Mouse (Mus musculus): Measurements from ENCODE around the gene Sfta2.
A peak's percentile ranks its signal among the peaks of the same experiment; 100 is the strongest.

Sfta2 gene

GRCm38 (mm10) chr17:35601249-35601648, at the start of gene Sfta2:
Sfta2 (plus strand) TSS chr17:35601549.
- DNase-seq (ENCODE audit: low spot score in 2 of 2): no peak

GRCm38 (mm10) chr17:35551881-35552414, 49.4 kb upstream of the Sfta2 start, which contains the start of gene Cdsn:
Cdsn (plus strand) TSS chr17:35552128.
- DNase-seq (ENCODE audit: low spot score in 2 of 2): no peak

DNA sequence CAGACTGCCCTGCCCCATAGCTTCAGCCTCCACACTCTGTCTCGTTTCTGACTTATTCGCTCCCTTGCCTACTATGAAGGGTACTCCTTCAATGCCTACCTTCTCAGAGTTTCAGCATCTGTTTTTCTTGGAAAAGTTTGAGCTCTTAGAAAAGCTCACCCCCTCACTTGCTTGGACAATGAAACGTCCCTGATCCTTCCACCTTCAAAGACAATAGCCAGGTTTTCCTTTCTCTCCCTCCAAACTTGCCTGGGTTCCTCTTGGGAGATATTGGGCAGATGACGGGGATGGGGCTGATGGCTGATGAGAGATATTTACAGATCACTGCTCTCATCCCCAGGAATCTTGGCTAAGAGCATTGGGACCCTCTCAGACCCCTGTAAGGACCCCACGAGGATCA, 47.0 kb upstream of the Sfta2 start:
- no peak for DNase-seq (ENCODE audit: low spot score in 2 of 2)

DNA sequence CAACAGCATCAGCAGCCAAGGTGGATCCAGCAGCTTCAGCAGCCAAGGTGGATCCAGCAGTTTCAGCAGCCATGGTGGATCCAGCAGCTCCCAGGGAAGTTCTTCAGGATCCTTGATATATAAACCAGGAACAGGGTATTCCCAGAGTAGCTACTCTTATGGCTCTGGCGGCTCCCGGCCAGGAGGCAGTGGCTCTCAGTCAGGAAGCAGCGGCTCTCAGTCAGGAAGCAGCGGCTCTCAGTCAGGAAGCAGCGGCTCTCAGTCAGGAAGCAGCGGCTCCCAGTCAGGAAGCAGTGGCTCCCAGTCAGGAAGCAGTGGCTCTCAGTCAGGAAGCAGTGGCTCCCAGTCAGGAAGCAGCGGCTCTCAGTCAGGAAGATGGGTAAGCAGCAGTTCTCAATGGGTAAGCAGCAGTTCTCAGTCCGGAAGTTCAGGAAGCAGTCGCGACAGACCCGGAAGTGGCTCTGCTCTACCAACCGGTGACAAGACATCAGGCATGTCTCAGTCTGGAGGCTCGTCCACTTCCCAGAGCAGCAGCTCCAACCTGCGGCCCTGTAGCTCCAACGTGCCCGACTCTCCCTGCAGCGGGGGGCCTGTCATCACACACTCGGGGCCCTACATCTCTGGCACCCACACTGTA, 46.5 kb upstream of the Sfta2 start:
- DNase-seq (ENCODE audit: low spot score in 2 of 2): peak in 1 of 2 experiments; percentile 13

GRCm38 (mm10) chr17:35556186-35556765, 45.1 kb upstream of the Sfta2 start:
- peak in 1 of 2 experiments; percentile 10 for DNase-seq (ENCODE audit: low spot score in 2 of 2)

GRCm38 (mm10) chr17:35556812-35557211, 44.5 kb upstream of the Sfta2 start:
- peak; percentile 22 to 56 for DNase-seq (ENCODE audit: low spot score in 2 of 2)

- DNase-seq (ENCODE audit: low spot score in 2 of 2): peak in 1 of 2 experiments; percentile 16
Observed at GRCm38 (mm10) chr17:35557351-35557750, 44.0 kb upstream of the Sfta2 start.

DNA sequence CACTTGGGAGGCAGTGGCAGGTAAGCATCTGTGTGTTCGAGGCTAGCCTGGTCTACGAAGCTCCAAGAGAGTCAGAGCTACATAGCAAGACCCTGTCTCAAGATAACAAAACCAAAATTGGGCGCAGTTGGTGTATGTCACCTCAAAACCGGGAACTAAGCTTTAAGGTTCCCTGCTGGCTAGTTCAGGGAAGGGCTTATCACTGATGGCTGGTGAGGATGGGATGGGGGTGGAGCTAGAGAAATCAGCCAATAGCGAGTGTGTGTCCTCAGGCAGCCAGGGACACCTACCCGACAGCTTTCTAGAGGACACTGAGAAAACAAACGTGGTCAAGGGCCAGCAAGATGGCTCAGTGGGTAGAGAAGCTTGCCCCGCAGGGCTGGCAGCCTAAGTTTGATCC, 43.1 kb upstream of the Sfta2 start:
- peak in 1 of 2 experiments; percentile 10 for DNase-seq (ENCODE audit: low spot score in 2 of 2)

DNA sequence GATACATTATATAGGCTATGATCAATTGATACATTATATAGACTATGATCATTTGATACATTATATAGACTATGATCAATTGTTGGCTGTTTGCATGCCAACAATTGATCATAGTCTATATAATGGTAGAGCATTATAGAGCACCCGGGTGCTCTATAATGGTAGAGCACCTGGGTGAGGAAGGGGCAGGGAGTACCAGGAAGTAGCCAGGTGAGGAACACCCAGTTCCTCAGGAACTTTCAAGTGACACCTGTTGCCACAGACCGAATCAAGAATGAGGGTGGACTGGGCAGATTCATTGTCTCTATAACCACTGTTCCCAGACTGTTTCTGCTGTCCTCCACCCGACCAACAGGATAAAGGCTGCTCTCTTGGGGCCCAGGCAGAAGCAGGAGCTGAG, 34.2 kb upstream of the Sfta2 start, which contains the start of gene 2300002M23Rik:
Gene 2300002M23Rik (plus strand): TSS at position 301 of the 400 bp plus-strand sequence.
- DNase-seq (ENCODE audit: low spot score in 2 of 2): no peak

- DNase-seq (ENCODE audit: low spot score in 2 of 2): no peak
Observed at GRCm38 (mm10) chr17:35567767-35568166, 33.6 kb upstream of the Sfta2 start.

DNA sequence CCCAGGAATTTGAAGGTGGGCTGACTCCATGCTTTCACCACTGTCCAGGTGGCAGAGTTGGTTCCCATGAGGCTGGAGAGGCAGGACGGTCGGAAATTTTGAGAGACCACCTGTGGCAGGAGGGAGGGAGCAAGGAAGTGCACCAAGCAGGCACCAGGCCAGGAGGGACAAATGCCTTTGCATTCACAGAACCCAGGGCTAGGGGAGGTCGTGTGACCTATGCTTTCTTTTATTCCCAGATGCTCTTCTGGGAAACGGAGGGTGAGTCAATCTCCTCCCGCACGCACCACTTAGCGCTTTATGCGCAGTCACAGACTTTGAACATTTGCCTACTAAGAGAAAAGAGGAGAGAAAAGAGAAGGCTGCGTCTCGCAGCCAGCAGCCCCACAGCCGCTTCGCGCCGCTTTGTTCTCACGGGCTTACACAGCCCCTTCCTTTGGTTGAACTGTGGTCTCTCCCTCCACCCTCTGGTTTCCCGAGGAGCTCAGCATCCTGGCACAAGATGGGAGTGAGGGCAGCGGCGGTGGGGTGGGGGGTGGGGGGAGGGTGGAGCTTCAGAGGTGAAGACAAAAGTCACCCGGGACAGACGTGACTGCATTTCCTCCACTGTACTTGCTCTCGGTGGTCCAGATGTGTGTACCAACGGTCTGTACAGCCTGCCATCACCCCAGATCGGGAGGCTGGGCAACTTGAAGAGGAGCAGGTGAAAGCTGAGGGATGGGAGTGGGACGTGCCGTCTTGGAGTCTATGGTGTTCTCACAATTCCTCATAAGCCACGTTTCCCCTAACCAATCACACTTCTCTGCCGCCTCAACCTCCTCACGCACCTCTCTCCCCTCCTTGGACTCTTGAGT, 32.0 kb upstream of the Sfta2 start:
- peak in 1 of 2 experiments; percentile 12 for DNase-seq (ENCODE audit: low spot score in 2 of 2)

- peak in 1 of 2 experiments; percentile 4 for DNase-seq (ENCODE audit: low spot score in 2 of 2)
Observed at GRCm38 (mm10) chr17:35570836-35571235, 30.5 kb upstream of the Sfta2 start.

DNA sequence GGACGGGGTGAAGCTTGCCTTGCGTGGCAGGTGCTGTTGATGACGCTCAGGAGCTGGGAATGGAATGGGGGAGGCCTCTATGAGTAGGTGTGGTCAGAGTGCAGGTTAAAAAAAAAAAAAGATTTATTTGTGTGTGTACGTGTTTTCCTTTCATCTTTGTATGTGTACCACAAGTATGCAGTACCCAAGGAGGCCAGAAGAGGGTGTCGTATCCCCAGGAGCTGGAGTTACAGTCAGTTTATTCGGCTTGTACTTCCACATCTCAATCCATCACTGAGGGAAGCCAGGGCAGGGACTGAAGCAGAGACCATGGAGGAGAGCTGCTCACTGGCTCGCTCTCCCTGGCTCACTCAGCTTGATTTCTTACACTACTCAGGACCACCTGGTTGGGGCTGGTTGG, 29.9 kb upstream of the Sfta2 start:
- DNase-seq (ENCODE audit: low spot score in 2 of 2): peak in 1 of 2 experiments; percentile 4

- peak; percentile 53 to 82 for DNase-seq (ENCODE audit: low spot score in 2 of 2)
Observed at GRCm38 (mm10) chr17:35578211-35578610, 23.1 kb upstream of the Sfta2 start.

DNA sequence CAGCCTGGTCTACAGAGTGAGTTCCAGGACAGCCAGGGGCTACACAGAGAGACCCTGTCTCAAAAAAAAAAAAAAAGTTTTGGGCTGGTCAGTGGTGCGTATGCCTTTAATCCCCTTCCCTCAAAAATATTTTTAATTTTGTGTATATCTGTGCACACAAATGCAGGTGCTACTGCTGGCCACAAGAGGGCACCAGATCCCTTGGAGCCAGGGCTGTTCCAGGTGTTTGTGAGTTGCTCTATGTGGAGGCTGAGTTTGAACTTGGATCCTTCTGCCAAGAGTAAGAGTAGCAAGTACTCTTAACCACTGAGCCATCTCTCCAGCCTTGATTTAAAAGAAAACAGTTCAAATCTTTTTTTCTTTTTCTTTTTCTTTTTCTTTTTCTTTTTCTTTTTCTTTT, 18.4 kb upstream of the Sfta2 start:
- no peak for DNase-seq (ENCODE audit: low spot score in 2 of 2)

DNA sequence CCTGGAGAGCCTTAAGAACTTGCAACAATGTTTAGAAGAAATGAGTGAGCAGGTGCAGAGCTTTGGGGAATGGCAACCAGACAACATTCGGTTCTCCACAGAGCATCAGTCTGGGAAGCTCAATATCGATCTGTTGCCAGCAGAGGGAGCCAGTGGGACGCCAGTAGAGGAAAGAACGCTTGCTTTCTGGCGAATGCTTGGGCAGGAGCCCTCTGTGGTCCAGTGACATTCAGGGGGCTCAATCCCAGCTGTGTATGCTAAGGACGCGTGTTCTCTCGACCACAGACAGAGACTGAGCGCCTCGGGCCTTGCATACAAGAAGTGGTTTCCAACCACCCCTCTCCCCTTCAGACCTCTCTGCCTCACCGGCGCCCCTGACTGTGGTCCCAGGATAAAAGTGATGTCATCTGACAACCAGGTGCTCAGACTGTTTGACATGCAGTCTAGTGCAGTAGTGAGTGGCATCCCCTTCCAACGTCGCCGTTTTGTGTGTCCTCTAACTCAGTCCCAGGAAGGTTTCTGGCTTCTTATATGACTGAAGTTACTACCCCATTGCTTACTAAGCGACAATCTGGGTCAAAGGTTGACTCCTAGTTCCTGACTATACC, 16.9 kb upstream of the Sfta2 start:
- peak; percentile 80 to 86 for DNase-seq (ENCODE audit: low spot score in 2 of 2)

GRCm38 (mm10) chr17:35587291-35587690, 14.1 kb upstream of the Sfta2 start:
- DNase-seq (ENCODE audit: low spot score in 2 of 2): no peak

- DNase-seq (ENCODE audit: low spot score in 2 of 2): no peak
Observed at GRCm38 (mm10) chr17:35588387-35588786, 13.0 kb upstream of the Sfta2 start.

DNA sequence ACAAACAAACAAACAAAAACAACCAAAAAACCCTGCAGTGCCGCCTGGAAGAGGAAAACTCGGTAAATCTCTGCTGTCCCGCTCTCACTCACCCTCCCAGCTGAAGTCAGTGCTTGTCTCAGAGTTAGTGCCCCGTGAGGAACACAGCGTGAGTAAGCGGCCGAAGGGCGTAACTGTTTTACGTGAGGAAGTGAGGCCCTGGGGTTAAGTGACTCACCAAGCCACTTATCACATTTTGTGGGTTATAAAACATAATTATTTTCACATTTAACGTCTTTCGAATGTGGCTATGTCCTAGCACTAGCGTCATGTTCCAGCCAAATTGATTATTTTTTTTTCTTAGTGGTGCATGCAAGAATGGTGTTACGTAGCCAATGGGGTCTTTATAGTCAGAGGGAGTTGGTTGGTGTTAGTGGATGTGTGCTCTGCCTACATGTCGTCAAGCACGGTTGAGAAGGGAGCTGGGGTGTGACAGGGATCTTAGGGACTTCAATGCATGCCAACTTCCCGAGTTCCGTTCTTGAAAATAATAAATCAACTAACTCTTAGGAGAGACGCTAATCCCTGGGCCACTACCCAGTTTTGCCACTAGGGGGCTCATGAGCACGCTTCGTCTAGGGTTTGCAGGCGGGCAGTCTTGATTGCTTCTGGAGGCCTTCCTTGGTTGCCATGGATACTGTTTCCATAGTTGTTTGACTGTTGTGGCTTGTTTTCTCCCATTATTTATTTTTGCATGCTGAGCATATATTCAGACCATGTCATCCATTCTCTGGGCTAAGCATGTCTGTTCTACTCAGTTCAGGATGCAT, 10.7 kb upstream of the Sfta2 start:
- DNase-seq (ENCODE audit: low spot score in 2 of 2): peak; percentile 75 to 87

DNA sequence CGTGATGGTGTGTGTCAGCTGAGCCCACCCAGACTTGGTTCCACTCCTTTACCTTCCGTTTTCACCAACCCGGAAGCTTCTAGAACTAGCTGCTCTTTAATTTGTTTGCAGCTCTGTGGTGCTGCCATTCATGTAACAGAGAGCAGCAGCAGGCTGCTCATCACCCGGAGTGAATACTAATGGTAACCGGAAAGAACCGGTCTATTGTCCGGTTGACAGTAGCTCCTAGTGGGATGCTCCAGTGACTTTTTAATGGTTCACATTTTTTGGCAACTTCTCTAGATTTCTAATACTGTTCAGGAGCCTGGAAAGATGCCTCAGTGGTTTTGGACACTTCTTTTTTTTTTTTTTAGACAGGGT, 10.2 kb upstream of the Sfta2 start:
- no peak for DNase-seq (ENCODE audit: low spot score in 2 of 2)

GRCm38 (mm10) chr17:35591731-35592130, 9.6 kb upstream of the Sfta2 start:
- no peak for DNase-seq (ENCODE audit: low spot score in 2 of 2)

All from cerebellum, postnatal 4 days (tissue).